Mouse (Mus musculus) liver, adult 2 months (tissue): Measurements from ENCODE around the gene Mccc1.

Source experiments
- CTCF ChIP-seq: fragments of 200-500 bp; IDR thresholded peaks from 2 replicates; pipeline ENCODE4 v1.5.1; 2011; ENCODE audit warnings: low read depth, low read length, control low read depth
- POLR2A ChIP-seq: fragments of 200-500 bp; IDR thresholded peaks from 2 replicates; pipeline ENCODE4 v1.6.1; 2011; ENCODE audit warnings: low read length, control low read depth; ENCODE audit not compliant: insufficient read depth; ENCODE audit errors: extremely low read depth

- TF ChIP-seq CTCF (no peak), POLR2A (no peak)
These were observed 45.4 kb downstream of the Mccc1 start for GRCm38 (mm10) chr3:35954901-35955575.
